Mouse (Mus musculus): ENCODE results near the gene Rbpj. TPM values are rescaled to one million over a fixed set of nuclear protein-coding genes. Genes with fewer than 3 reads are reported as not detected.

Rbpj gene
- total RNA-seq, 2 experiments from 2014 or later: 20.3 to 25.8 TPM

Other genes starting within 250 kb of the Rbpj start
- gene Smim20, start 199.1 kb upstream of the Rbpj start, total RNA-seq (2021): 10 to 100 TPM; 29.2 to 36.5 TPM
- gene Cckar, start 241.6 kb downstream of the Rbpj start, total RNA-seq (2021): under 1 TPM in 1 of 2 experiments, not detected in 1; 0.11 TPM